Mouse (Mus musculus): Measurements from ENCODE around the gene Pmpcb. TPM values are rescaled to one million over a fixed set of nuclear protein-coding genes. Genes with fewer than 3 reads are reported as not detected.

The Pmpcb gene
- polyA plus RNA-seq, 1 experiment from 2014 or later, result 131 TPM

DNA sequence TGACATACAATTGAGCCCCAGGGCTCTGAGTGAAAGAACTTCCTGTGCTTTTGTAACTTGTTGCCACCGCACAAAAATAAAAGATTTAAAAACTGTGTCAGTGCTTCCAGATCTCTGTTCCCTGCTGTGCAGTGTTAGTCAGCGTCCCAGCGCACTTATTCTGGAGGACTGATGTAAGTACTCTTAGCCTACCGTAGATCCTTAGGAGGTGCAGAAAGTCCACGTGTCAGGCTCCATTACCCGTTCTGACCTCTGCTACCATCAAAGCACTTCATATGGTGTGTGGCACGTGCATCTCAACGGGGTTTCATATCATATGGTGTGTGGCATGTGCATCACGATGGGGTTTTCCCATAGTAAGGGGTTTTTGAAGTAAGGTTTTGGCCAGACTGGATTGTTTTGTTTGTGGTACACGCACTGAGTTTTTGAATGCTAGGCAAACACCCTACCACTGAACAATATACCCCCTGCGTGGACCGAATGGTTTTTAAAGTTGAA, 66.8 kb downstream of the Pmpcb start:
- Histone ChIP-seq H3K9ac (no peak overlapping the region), H3K9me3 (replicated peaks) (no peaks in the 10 kb centered on the region), H3K4me3 (no peak overlapping the region), H3K4me1 (replicated peaks) (no peaks in the 10 kb centered on the region), H3K27ac (ENCODE audit: poor library complexity, severe bottlenecking) (no peak overlapping the region), H3K4me2 (no peak overlapping the region), H3K27me3 (replicated peaks) (no peaks in the 10 kb centered on the region), H3K36me3 (peaks cover 49% of the 10 kb centered on the region)
- 94% methylated on average over 12 of the region's 12 CpGs for WGBS
- ATAC-seq (ENCODE audit: insufficient number of reproducible peaks, low FRiP score), result no peak

DNA sequence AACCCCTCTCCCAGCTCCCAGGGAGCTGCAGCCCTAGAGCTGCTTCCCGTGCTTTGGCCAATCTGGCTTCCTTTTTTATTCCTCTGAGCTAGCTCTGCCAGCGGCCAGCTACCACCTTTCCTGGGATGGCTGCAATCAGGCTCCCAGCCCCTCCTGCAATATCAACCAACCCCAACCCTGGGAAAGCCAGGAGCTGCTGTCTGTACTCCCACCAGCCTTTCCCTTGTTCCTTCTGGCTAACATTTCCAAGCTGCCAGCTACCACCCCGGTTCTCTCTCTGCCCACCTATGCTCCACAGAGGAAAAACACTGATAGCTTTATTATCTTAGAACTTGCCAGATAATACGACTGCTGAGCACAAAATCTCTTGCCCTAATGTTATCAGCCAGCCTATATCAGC, 67.9 kb downstream of the Pmpcb start:
- WGBS, result 42% methylated on average over 4 of the region's 4 CpGs
- no peak; the same call in 1 of the 2 replicates for ATAC-seq (ENCODE audit: insufficient number of reproducible peaks, low FRiP score)

More for the DNA sequence above, 67.9 kb downstream of the Pmpcb start:
- Histone ChIP-seq H3K9ac (no peak overlapping the region), H3K4me2 (no peak overlapping the region), H3K27ac (ENCODE audit: poor library complexity, severe bottlenecking) (no peak overlapping the region), H3K9me3 (replicated peaks) (no peaks in the 10 kb centered on the region), H3K36me3 (peaks cover 40% of the 10 kb centered on the region), H3K4me1 (replicated peaks) (no peaks in the 10 kb centered on the region), H3K27me3 (replicated peaks) (no peaks in the 10 kb centered on the region), H3K4me3 (no peak overlapping the region)

Other genes with a start within 250 kb of the Pmpcb start
- 6.6 and 7.8 TPM in 2 replicates for gene Lrrc17, start 193.6 kb upstream of the Pmpcb start, polyA plus RNA-seq (2016; fragmentation: Nextera tagmentation; extraction: Ambion mirVana)
- gene Fbxl13, start 91.5 kb upstream of the Pmpcb start, polyA plus RNA-seq (2016; fragmentation: Nextera tagmentation; extraction: Ambion mirVana), result 0.10 and 0.19 TPM in 2 replicates
- 21.7 and 22.9 TPM in 2 replicates for gene Armc10, start 91.3 kb upstream of the Pmpcb start, polyA plus RNA-seq (2016; fragmentation: Nextera tagmentation; extraction: Ambion mirVana)
- 5.4 and 6.9 TPM in 2 replicates for gene Napepld, start 35.7 kb upstream of the Pmpcb start, polyA plus RNA-seq (2016; fragmentation: Nextera tagmentation; extraction: Ambion mirVana)
- gene Dnajc2, start 48.1 kb downstream of the Pmpcb start, polyA plus RNA-seq (2016; fragmentation: Nextera tagmentation; extraction: Ambion mirVana), result 63.0 and 63.6 TPM in 2 replicates
- 151 and 157 TPM in 2 replicates for gene Psmc2, start 48.1 kb downstream of the Pmpcb start, polyA plus RNA-seq (2016; fragmentation: Nextera tagmentation; extraction: Ambion mirVana)
- not detected in 2 replicates for gene Slc26a5, start 128.5 kb downstream of the Pmpcb start, polyA plus RNA-seq (2016; fragmentation: Nextera tagmentation; extraction: Ambion mirVana)